Mouse (Mus musculus) stomach, embryonic 14.5 days (tissue): Measurements from ENCODE around the gene Clpb. TPM values are rescaled to one million over a fixed set of nuclear protein-coding genes. Genes with fewer than 3 reads are reported as not detected.
"Not testable (repeated sequence)": the region's sequence is repeated elsewhere in the genome, so short reads cannot be mapped to it uniquely, and the experiment has no call there.

Experiments used
- ATAC-seq: fragments of 200-750 bp; cut with Nextera tagmentation; 2 replicates; pipeline ENCODE4 v1.8.0; 2017; ENCODE audit warnings: low read depth, moderate TSS enrichment; ENCODE audit not compliant: insufficient number of reproducible peaks, insufficient read depth, low FRiP score
- H3K27ac ChIP-seq: fragments of 300-500 bp; sonication (generic); 2 replicates; pipeline ENCODE4 v1.5.1; 2014; ENCODE audit warnings: mild to moderate bottlenecking, low read length, moderate library complexity, mixed read lengths
- H3K27me3 ChIP-seq: fragments of 300-500 bp; sonication (generic); 2 replicates; pipeline ENCODE4 v1.6.1; 2014; ENCODE audit warnings: low read length, control low read depth, mixed read lengths; ENCODE audit not compliant: control insufficient read depth, insufficient read depth
- H3K36me3 ChIP-seq: fragments of 300-500 bp; sonication (generic); 2 replicates; pipeline ENCODE4 v1.6.1; 2014; ENCODE audit warnings: mild to moderate bottlenecking, control low read depth, low read length, moderate library complexity, mixed read lengths; ENCODE audit not compliant: control insufficient read depth, insufficient read depth
- H3K4me1 ChIP-seq: fragments of 300-500 bp; sonication (generic); 2 replicates; pipeline ENCODE4 v1.6.1; 2014; ENCODE audit warnings: low read length, control low read depth, mixed read lengths; ENCODE audit not compliant: control insufficient read depth, insufficient read depth
- H3K4me2 ChIP-seq: fragments of 300-500 bp; sonication (generic); replicated peaks from 2 replicates; pipeline ENCODE4 v1.6.1; 2014; ENCODE audit warnings: low read depth, low read length, control low read depth
- H3K4me3 ChIP-seq: fragments of 300-500 bp; sonication (generic); 2 replicates; pipeline ENCODE4 v1.5.1; 2014; ENCODE audit warnings: low read depth, low read length, control low read depth
- H3K9ac ChIP-seq: fragments of 300-500 bp; sonication (generic); replicated peaks from 2 replicates; pipeline ENCODE4 v1.6.1; 2014; ENCODE audit warnings: low read depth, mild to moderate bottlenecking, control low read depth, low read length, moderate library complexity, mixed read lengths
- H3K9me3 ChIP-seq: fragments of 300-500 bp; sonication (generic); 2 replicates; pipeline ENCODE4 v1.6.1; 2016; ENCODE audit warnings: low read depth, low read length, control low read depth; ENCODE audit not compliant: control insufficient read depth
- WGBS: fragments of 180-500 bp; shearing (Covaris S2); extraction: QIAGEN DNeasy Blood & Tissue Kit; methylation state at CpG from one replicate; pipeline ENCODE4 v1.1.7; 2014; 5-methylcytosine and 5-hydroxymethylcytosine counted together
- polyA plus RNA-seq: library from polyadenylated mRNA; unstranded; fragments of >200 nt; fragmentation: Nextera tagmentation; extraction: Ambion mirVana; gene quantifications from 2 replicates; pipeline ENCODE4 v1.2.1, GENCODE M21; 2014

Clpb gene
- polyA plus RNA-seq: 44.9 and 52.5 TPM in 2 replicates

- H3K4me3 ChIP-seq: peak within 1 kb of the TSS; percentile 74
- WGBS: 1% methylated on average over 49 of the region's 49 CpGs
- ATAC-seq: peak; percentile 98
Observed at GRCm38 (mm10) chr7:101663514-101664159, at the start of gene Clpb. Gene Clpb (plus strand): TSS chr7:101663633.

DNA sequence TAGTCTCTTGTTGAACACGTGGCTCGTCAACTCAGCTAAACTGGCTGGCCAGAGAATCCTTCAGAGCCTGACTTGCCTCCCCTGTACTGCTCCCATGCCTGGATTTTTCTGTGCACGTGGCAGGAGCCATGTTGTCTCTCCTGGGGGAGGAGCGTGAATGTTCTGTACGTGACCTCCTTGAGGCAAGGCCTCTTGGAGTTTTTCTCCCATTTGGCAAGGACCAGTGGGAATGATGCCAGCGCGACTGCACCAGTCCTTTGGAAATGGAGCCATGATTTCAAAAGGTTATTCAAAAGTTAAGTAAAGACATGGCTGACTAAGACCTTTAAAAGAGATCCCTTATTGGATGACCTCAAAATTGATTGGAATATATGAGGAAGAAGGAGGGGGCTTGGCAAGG is 48.0 kb upstream of the Clpb start:
- Histone ChIP-seq H3K4me3 (no peak overlapping the region), H3K4me1 (no peaks in the 10 kb centered on the region), H3K9ac (no peak overlapping the region), H3K36me3 (no peaks in the 10 kb centered on the region), H3K27ac (no peak overlapping the region), H3K27me3 (no peaks in the 10 kb centered on the region), H3K4me2 (no peak overlapping the region), H3K9me3 (no peaks in the 10 kb centered on the region)
- no peak for ATAC-seq
- WGBS: 78% methylated on average over 7 of the region's 7 CpGs

More at GRCm38 (mm10) chr7:101663514-101664159, at the start of gene Clpb:
- Histone ChIP-seq H3K36me3 (no peaks in the 10 kb centered on the region), H3K9ac (0 out of 2 replicates have a peak within 1 kb of the TSS, but pooled peaks have one; percentile 22), H3K27ac (peak within 1 kb of the TSS; percentile 44; the same call in 1 of the 2 replicates), H3K27me3 (no peaks in the 10 kb centered on the region), H3K4me2 (peak within 1 kb of the TSS; percentile 77), H3K4me1 (peaks cover 7% of the 10 kb centered on the region), H3K9me3 (no peaks in the 10 kb centered on the region)

DNA sequence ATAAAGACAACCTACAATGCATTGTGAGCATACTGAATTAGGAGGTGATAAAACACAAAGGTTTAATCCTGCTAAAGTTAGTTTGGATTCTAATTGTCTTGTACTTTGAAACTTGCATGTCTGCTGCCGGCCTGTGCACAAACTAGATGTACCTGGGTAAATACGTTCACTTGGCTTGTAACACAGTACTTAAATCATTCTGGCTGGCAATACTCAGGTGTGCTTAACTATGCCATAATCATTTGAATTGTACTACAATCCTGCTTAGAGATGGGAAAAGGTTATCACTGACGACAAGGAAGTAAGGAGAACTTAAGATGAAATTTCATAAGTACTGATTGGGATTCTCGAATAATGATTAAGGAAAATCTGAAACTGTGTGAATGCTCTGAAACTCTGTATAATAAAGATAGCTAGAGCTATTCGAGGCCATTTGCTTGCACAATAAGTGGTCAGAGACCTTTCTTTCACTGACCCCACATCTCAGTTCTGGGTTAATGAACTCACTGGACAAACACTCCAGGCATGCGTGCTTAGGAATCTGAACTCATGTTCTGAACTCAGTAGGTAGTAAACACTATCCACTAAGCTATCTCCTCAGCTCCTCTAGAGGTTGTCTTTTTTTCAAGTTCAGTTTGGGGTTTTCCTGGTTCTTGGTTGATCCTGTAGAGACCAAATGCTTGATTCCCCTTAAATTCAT is 47.1 kb upstream of the Clpb start:
- H3K4me2 ChIP-seq: no peak overlapping the region
- H3K9me3 ChIP-seq: no peaks in the 10 kb centered on the region
- H3K4me3 ChIP-seq: no peak overlapping the region
- no peaks in the 10 kb centered on the region for H3K36me3 ChIP-seq
- H3K4me1 ChIP-seq: no peaks in the 10 kb centered on the region
- 67% methylated on average over 6 of the region's 6 CpGs for WGBS
- H3K27ac ChIP-seq: no peak overlapping the region
- no peaks in the 10 kb centered on the region for H3K27me3 ChIP-seq
- ATAC-seq: no peak
- H3K9ac ChIP-seq: no peak overlapping the region

DNA sequence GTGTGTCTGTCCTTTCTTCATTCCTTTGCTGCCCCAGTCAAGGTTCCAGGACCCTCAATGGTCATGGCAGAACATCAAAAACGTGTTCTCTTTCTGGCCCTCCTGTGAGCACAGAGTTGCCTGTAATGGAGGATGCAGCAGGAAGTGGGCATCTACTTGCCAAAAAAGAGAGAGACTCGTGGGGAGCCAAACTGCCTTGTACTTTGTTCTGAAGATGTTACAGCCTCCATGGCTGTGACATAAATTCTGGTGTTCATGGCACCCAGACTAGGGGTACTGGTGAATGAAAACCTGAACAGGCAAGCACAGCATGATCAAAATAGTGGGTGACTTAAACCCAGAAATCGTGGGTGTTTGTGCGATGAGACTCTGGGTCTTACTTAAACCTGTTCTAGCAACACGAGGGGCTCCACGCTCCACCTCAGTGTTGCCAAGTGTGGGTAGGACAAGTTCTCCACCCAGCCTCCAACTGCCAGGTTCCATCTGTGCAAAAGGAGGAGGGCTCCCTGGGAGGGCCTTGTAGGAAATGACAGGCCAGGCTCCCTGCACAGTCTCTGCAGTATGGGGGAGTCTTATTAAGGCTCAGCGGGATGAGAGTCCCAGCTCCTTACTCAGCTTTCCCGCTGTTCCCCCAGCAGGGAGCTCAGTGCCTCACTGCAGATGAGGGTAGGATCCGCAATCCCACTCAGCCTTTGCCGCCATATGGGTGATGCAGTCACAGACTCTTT is 45.8 kb upstream of the Clpb start:
- Histone ChIP-seq H3K27ac (no peak overlapping the region), H3K4me2 (no peak overlapping the region), H3K9ac (no peak overlapping the region), H3K9me3 (no peaks in the 10 kb centered on the region), H3K4me1 (no peaks in the 10 kb centered on the region), H3K36me3 (no peaks in the 10 kb centered on the region), H3K27me3 (no peaks in the 10 kb centered on the region), H3K4me3 (no peak overlapping the region)
- ATAC-seq: no peak
- WGBS: 69% methylated on average over 10 of the region's 10 CpGs

DNA sequence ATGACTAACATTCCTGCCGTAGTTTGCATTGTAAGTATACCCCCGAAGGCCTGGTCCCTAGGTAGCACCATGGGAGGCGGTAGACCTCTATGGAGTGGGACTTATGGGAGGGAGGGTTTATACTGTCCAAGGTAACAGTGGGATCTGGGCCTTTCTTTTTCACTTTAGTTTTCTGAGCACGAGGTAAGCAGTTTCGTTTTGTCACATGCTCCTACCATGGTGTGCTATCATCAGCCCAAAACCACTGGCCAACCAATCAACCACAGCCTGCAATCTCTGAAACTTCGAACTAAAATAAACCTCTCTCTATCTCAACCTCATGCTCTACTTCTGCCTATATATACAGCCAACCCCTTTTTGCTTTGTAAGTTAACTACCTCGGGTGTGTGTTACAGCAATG is 45.2 kb upstream of the Clpb start:
- Histone ChIP-seq H3K27ac (no peak overlapping the region), H3K9ac (no peak overlapping the region), H3K4me1 (no peaks in the 10 kb centered on the region), H3K27me3 (no peaks in the 10 kb centered on the region), H3K4me2 (no peak overlapping the region), H3K36me3 (no peaks in the 10 kb centered on the region), H3K9me3 (no peaks in the 10 kb centered on the region), H3K4me3 (no peak overlapping the region)
- WGBS: 78% methylated on average over 7 of the region's 7 CpGs
- ATAC-seq: no peak

DNA sequence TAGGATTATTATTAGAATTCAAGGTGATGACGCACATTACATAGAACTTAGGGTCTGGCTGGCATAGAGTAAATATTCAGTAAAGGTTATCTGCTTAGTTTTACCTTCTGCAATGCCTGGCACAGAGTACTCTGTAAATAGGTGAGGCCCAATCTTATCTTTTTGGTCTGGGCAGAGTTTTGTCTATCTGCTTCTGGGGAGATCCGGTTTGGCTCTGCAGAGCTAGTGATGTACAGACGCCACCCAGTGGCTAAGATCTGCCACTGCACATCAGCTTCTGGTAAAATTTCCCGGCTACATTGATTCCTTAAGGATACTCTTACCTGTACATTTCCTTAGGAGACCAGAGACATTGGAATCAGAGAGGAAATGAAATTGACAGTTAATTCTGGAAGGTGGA is 43.1 kb upstream of the Clpb start:
- ATAC-seq: no peak
- Histone ChIP-seq H3K36me3 (no peaks in the 10 kb centered on the region), H3K4me3 (no peak overlapping the region), H3K27me3 (no peaks in the 10 kb centered on the region), H3K4me1 (no peaks in the 10 kb centered on the region), H3K27ac (no peak overlapping the region), H3K9me3 (no peaks in the 10 kb centered on the region), H3K9ac (no peak overlapping the region), H3K4me2 (no peak overlapping the region)
- 21% methylated on average over 4 of the region's 4 CpGs for WGBS

GRCm38 (mm10) chr7:101621861-101622260 is 41.6 kb upstream of the Clpb start:
- H3K27ac ChIP-seq, H3K9me3 ChIP-seq, ATAC-seq, H3K4me2 ChIP-seq, H3K4me1 ChIP-seq, H3K27me3 ChIP-seq, H3K9ac ChIP-seq, H3K36me3 ChIP-seq, H3K4me3 ChIP-seq: not testable (repeated sequence)
- 85% methylated on average over 4 of the region's 4 CpGs for WGBS

DNA sequence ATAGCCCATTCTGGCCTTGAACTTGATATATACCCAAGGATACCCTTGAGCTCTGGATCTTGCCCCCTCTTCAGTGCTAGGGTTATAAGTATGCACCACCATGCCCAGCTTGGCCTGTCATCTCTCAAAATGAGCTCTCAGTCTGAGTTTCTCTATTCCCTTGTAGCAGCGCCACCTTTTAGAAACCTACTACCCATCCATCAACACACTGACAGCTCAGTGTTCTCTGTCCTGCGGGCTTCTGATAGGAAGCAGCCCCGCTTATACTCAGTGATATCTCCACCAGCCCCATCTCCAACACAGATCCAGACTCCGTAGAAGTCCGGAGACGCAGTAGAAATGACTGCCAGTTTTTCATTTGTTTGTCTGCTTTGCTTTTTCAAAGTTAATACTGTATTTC is 39.1 kb upstream of the Clpb start:
- Histone ChIP-seq H3K4me3 (no peak overlapping the region), H3K4me2 (no peak overlapping the region), H3K4me1 (no peaks in the 10 kb centered on the region), H3K9ac (no peak overlapping the region), H3K36me3 (no peaks in the 10 kb centered on the region), H3K9me3 (no peaks in the 10 kb centered on the region), H3K27ac (no peak overlapping the region), H3K27me3 (no peaks in the 10 kb centered on the region)
- 40% methylated on average over 6 of the region's 6 CpGs for WGBS
- no peak for ATAC-seq
